Mouse (Mus musculus) kidney, adult 2 months (tissue): Measurements from ENCODE around the gene Ankrd42. TPM values are rescaled to one million over a fixed set of nuclear protein-coding genes. Genes with fewer than 3 reads are reported as not detected.
A peak's percentile ranks its signal among the peaks of the same experiment; 100 is the strongest.

Experiments used
- DNase-seq: peaks from one replicate; pipeline ENCODE4 v3.0.0; 2021
- H3K27ac ChIP-seq: fragments of 200-500 bp; 2 replicates; pipeline ENCODE4 v1.5.1; 2012; ENCODE audit warnings: low read depth, low read length, control low read depth, inconsistent platforms; ENCODE audit not compliant: insufficient read depth
- H3K27me3 ChIP-seq: fragments of 200-500 bp; replicated peaks from 2 replicates; pipeline ENCODE4 v1.6.1; 2012; ENCODE audit warnings: mild to moderate bottlenecking, moderate library complexity, low read length, inconsistent platforms; ENCODE audit not compliant: control insufficient read depth, insufficient read depth
- H3K36me3 ChIP-seq: fragments of 200-500 bp; 2 replicates; pipeline ENCODE4 v1.6.1; 2012; ENCODE audit warnings: mild to moderate bottlenecking, moderate library complexity, low read length, inconsistent platforms; ENCODE audit not compliant: control insufficient read depth, insufficient read depth
- H3K4me1 ChIP-seq: fragments of 200-500 bp; 2 replicates; pipeline ENCODE4 v1.6.1; 2011; ENCODE audit warnings: low read length; ENCODE audit not compliant: control insufficient read depth, insufficient read depth
- H3K4me3 ChIP-seq: fragments of 200-500 bp; 2 replicates; pipeline ENCODE4 v1.5.1; 2011; ENCODE audit warnings: mild to moderate bottlenecking, low read depth, low read length, control low read depth; ENCODE audit not compliant: insufficient read depth
- CTCF ChIP-seq: fragments of 200-500 bp; conservative IDR thresholded peaks from 2 replicates; pipeline ENCODE4 v1.5.1; 2011; ENCODE audit warnings: low read depth, mild to moderate bottlenecking, control low read depth, low read length, moderate library complexity, mixed read lengths; ENCODE audit not compliant: insufficient read depth, insufficient read length
- POLR2A ChIP-seq: fragments of 200-500 bp; IDR thresholded peaks from one replicate; pipeline ENCODE4 v1.6.1; 2011; ENCODE audit warnings: low read depth, low read length, control low read depth
- WGBS: fragments of 180-500 bp; shearing (Covaris S2); methylation state at CpG from one replicate; pipeline ENCODE4 v1.1.7; 2018; 5-methylcytosine and 5-hydroxymethylcytosine counted together
- polyA plus RNA-seq: library from polyadenylated mRNA; depleted of rRNA; stranded (reverse); fragments of >200 nt; gene quantifications from 2 replicates; pipeline ENCODE4 v1.2.3, GENCODE M21; 2012; rRNA removed

The Ankrd42 gene
- polyA plus RNA-seq, 1 experiment = 2.3 TPM

GRCm38 (mm10) chr7:92560986-92561876 is 75.7 kb downstream of the Ankrd42 start, which contains the start of gene Ccdc90b:
Ccdc90b (plus strand) TSS chr7:92561149.
- H3K36me3 ChIP-seq = no peaks in the 10 kb centered on the region
- TF ChIP-seq POLR2A (peak; percentile 77), CTCF (peak; percentile 75)
- peak within 1 kb of the TSS; percentile 87 for H3K4me3 ChIP-seq
- peak; percentile 96 for DNase-seq
- under 1% methylated on average over 60 of the region's 60 CpGs for WGBS
- no peaks in the 10 kb centered on the region; the same call in 1 of the 2 replicates for H3K4me1 ChIP-seq
- peak within 1 kb of the TSS; percentile 98 for H3K27ac ChIP-seq
- H3K27me3 ChIP-seq = no peaks in the 10 kb centered on the region

- DNase-seq = no peak
- H3K27me3 ChIP-seq = no peaks in the 10 kb centered on the region
- no peak overlapping the region for H3K27ac ChIP-seq
- H3K36me3 ChIP-seq = no peaks in the 10 kb centered on the region
- TF ChIP-seq CTCF (no peak), POLR2A (no peak)
- no peaks in the 10 kb centered on the region; the same call in 1 of the 2 replicates for H3K4me1 ChIP-seq
- WGBS = 91% methylated on average over 2 of the region's 2 CpGs
- H3K4me3 ChIP-seq = no peak overlapping the region
These were observed 78.2 kb downstream of the Ankrd42 start for GRCm38 (mm10) chr7:92558744-92559143.

- TF ChIP-seq CTCF (no peak), POLR2A (no peak)
- Histone ChIP-seq H3K4me1 (no peaks in the 10 kb centered on the region), H3K36me3 (no peaks in the 10 kb centered on the region), H3K4me3 (no peak overlapping the region), H3K27me3 (no peaks in the 10 kb centered on the region), H3K27ac (no peak overlapping the region)
- WGBS = 50% methylated on average over 4 of the region's 4 CpGs
- DNase-seq = peak; percentile 37
These were observed 86.0 kb downstream of the Ankrd42 start for GRCm38 (mm10) chr7:92550990-92551392.

GRCm38 (mm10) chr7:92550248-92550989 is 86.5 kb downstream of the Ankrd42 start:
- Histone ChIP-seq H3K36me3 (no peaks in the 10 kb centered on the region), H3K27ac (no peak overlapping the region), H3K4me3 (no peak overlapping the region), H3K4me1 (no peaks in the 10 kb centered on the region), H3K27me3 (no peaks in the 10 kb centered on the region)
- TF ChIP-seq CTCF (no peak), POLR2A (no peak)
- WGBS = 87% methylated on average over 6 of the region's 6 CpGs
- DNase-seq = no peak

- H3K36me3 ChIP-seq = no peaks in the 10 kb centered on the region
- TF ChIP-seq CTCF (no peak), POLR2A (no peak)
- no peak overlapping the region for H3K4me3 ChIP-seq
- DNase-seq = no peak
- 74% methylated on average over 2 of the region's 2 CpGs for WGBS
- H3K27me3 ChIP-seq = no peaks in the 10 kb centered on the region
- no peak overlapping the region for H3K27ac ChIP-seq
- no peaks in the 10 kb centered on the region for H3K4me1 ChIP-seq
These were observed 90.2 kb downstream of the Ankrd42 start for GRCm38 (mm10) chr7:92546763-92547162.

GRCm38 (mm10) chr7:92532351-92533036 is 104.4 kb downstream of the Ankrd42 start:
- TF ChIP-seq CTCF = no peak
- Histone ChIP-seq H3K27ac (no peak overlapping the region), H3K4me3 (no peak overlapping the region), H3K4me1 (no peaks in the 10 kb centered on the region), H3K27me3 (no peaks in the 10 kb centered on the region), H3K36me3 (no peaks in the 10 kb centered on the region)
- no peak for DNase-seq
- WGBS = 60% methylated on average over 6 of the region's 6 CpGs

Other genes with a start within 250 kb of the Ankrd42 start
- gene Ccdc90b, start 76.0 kb downstream of the Ankrd42 start, polyA plus RNA-seq = 8.3 and 11.8 TPM in 2 replicates
- gene Pcf11, start 32.8 kb upstream of the Ankrd42 start, polyA plus RNA-seq = 15.5 and 17.5 TPM in 2 replicates
- 1.0 and 1.3 TPM in 2 replicates for gene Rab30, start 104.5 kb upstream of the Ankrd42 start, polyA plus RNA-seq
- gene Ddias, start 237.1 kb upstream of the Ankrd42 start, polyA plus RNA-seq = 0.06 and 0.08 TPM in 2 replicates
- 37.2 TPM in 2 replicates for gene Prcp, start 237.3 kb upstream of the Ankrd42 start, polyA plus RNA-seq